ENCODE assay signal across 8 mouse cellular contexts in genomic region chr19:5097521-5098362, GRCm38 (mm10). TPM values are rescaled to one million over a fixed set of nuclear protein-coding genes. Genes with fewer than 3 reads are reported as not detected.
DNase-seq lines count a peak whose midpoint lies in the region; ATAC-seq and TF ChIP-seq lines count a peak whose summit lies in the region.

No protein-coding gene starts in this region.

- H3K36me3 ChIP-seq in heart, embryonic 13.5 days: peaks cover 48% of the 10 kb centered on the region
- peaks cover 56% of the 10 kb centered on the region for H3K36me3 ChIP-seq in G1E (replicated peaks)
- peaks cover 45% of the 10 kb centered on the region for H3K36me3 ChIP-seq in hindbrain, embryonic 10.5 days
- peaks cover 45% of the 10 kb centered on the region for H3K36me3 ChIP-seq in midbrain, embryonic 12.5 days

- H3K27me3 ChIP-seq in heart, embryonic 13.5 days (replicated peaks): peaks cover 15% of the 10 kb centered on the region; the same call in 1 of the 2 replicates
- peaks cover 17% of the 10 kb centered on the region for H3K27me3 ChIP-seq in G1E (ENCODE audit: insufficient read depth, low read length)
- peaks cover 12% of the 10 kb centered on the region; the same call in 1 of the 2 replicates for H3K27me3 ChIP-seq in hindbrain, embryonic 10.5 days (ENCODE audit: insufficient read depth, poor library complexity, severe bottlenecking)
- no peaks in the 10 kb centered on the region for H3K27me3 ChIP-seq in midbrain, embryonic 12.5 days

- H3K4me3 ChIP-seq in heart, embryonic 13.5 days: peak overlapping the region; percentile 58
- peak overlapping the region; percentile 68; the same call in 1 of the 2 replicates for H3K4me3 ChIP-seq in G1E (ENCODE audit: low read depth, low read length)
- peak overlapping the region; percentile 71 for H3K4me3 ChIP-seq in hindbrain, embryonic 10.5 days
- peak overlapping the region; percentile 78 for H3K4me3 ChIP-seq in midbrain, embryonic 12.5 days

- no peak for ATAC-seq in heart, embryonic 13.5 days (ENCODE audit: extremely low read depth, insufficient number of reproducible peaks, low FRiP score, low TSS enrichment)
- no peak for ATAC-seq in G1E (ENCODE audit: extremely low read depth, insufficient number of reproducible peaks, low FRiP score, poor library complexity, severe bottlenecking)
- ATAC-seq in midbrain, embryonic 12.5 days (ENCODE audit: low FRiP score, low read depth): peak; percentile 8
- no peak for ATAC-seq in monocyte, adult 5-6 weeks (replicated peaks; ENCODE audit: insufficient number of reproducible peaks, low FRiP score, low TSS enrichment, poor library complexity, severe bottlenecking)

- no peak overlapping the region for H3K27ac ChIP-seq in heart, embryonic 13.5 days (replicated peaks)
- H3K27ac ChIP-seq in hindbrain, embryonic 10.5 days: peak overlapping the region; percentile 94
- peak overlapping the region; percentile 93 for H3K27ac ChIP-seq in midbrain, embryonic 12.5 days (replicated peaks)

- WGBS in heart, embryonic 13.5 days: 5% methylated on average over 30 of the region's 31 CpGs
- WGBS in hindbrain, embryonic 10.5 days: 2% methylated on average over 31 of the region's 31 CpGs
- WGBS in midbrain, embryonic 12.5 days: 3% methylated on average over 28 of the region's 31 CpGs

- no peak for TF ChIP-seq CTCF in G1E (IDR thresholded peaks at IDR 0.05; ENCODE audit: low read depth, low read length)

- H3K4me1 ChIP-seq in heart, embryonic 13.5 days: peaks cover 68% of the 10 kb centered on the region
- H3K4me1 ChIP-seq in G1E (ENCODE audit: insufficient read depth, low read depth, low read length): peaks cover 47% of the 10 kb centered on the region
- H3K4me1 ChIP-seq in hindbrain, embryonic 10.5 days (replicated peaks): peaks cover 70% of the 10 kb centered on the region
- H3K4me1 ChIP-seq in midbrain, embryonic 12.5 days: peaks cover 66% of the 10 kb centered on the region

- peak overlapping the region; percentile 93 for H3K4me2 ChIP-seq in heart, embryonic 13.5 days
- H3K4me2 ChIP-seq in midbrain, embryonic 12.5 days (replicated peaks): peak overlapping the region; percentile 93

- no peak for DNase-seq in heart, adult 9 months (ENCODE audit: low spot score in 2 of 2)
- no peak for DNase-seq in G1E (ENCODE audit: low spot score)
- DNase-seq in hindbrain, embryonic 10.5 days (ENCODE audit: low spot score): peak; percentile 44
- no peak for DNase-seq in urinary bladder, adult 2 months (ENCODE audit: low spot score)
- no peak for DNase-seq in layer of hippocampus, adult 11-12 months (ENCODE audit: low spot score)

- peak overlapping the region; percentile 89 for H3K9ac ChIP-seq in heart, embryonic 13.5 days
- peak overlapping the region; percentile 98 for H3K9ac ChIP-seq in midbrain, embryonic 12.5 days (replicated peaks)

- H3K9me3 ChIP-seq in heart, embryonic 13.5 days: no peaks in the 10 kb centered on the region
- no peaks in the 10 kb centered on the region for H3K9me3 ChIP-seq in G1E (replicated peaks)
- no peaks in the 10 kb centered on the region for H3K9me3 ChIP-seq in hindbrain, embryonic 10.5 days
- H3K9me3 ChIP-seq in midbrain, embryonic 12.5 days: no peaks in the 10 kb centered on the region

RNA-seq across cellular contexts. Expression of gene Cnih2, which starts 0.6 kb away (rescaled TPM):
- 4.6 and 5.8 TPM in 2 replicates for polyA plus RNA-seq in heart, embryonic 13.5 days (2015; fragmentation: Nextera tagmentation; extraction: Ambion mirVana)
- total RNA-seq in G1E (2014; fragmentation: Nextera tagmentation) (0.53 and 2.1 TPM in 2 replicates), G1E (2017) (not detected in 2 replicates)
- polyA plus RNA-seq in G1E (2012): 1.6 and 1.9 TPM in 2 replicates
- polyA plus RNA-seq in hindbrain, embryonic 10.5 days (2016; fragmentation: Nextera tagmentation; extraction: Ambion mirVana): 42.1 and 115 TPM in 2 replicates
- polyA plus RNA-seq in midbrain, embryonic 12.5 days (2016; fragmentation: Nextera tagmentation; extraction: Ambion mirVana): 196 and 239 TPM in 2 replicates
- 1.5 TPM in 2 replicates for polyA plus RNA-seq in urinary bladder, adult 2 months (2012; rRNA removed)
- total RNA-seq in monocyte, adult 5-6 weeks (2017): 0.32 TPM in 1 of 3 replicates, not detected in the others

RNA-seq across cellular contexts. Expression of gene Rab1b, which starts 9.1 kb away (rescaled TPM):
- polyA plus RNA-seq in heart, embryonic 13.5 days (2015; fragmentation: Nextera tagmentation; extraction: Ambion mirVana): 220 TPM in 2 replicates
- total RNA-seq in G1E (2014; fragmentation: Nextera tagmentation): 35.9 and 47.6 TPM in 2 replicates
- 90.4 and 109 TPM in 2 replicates for total RNA-seq in G1E (2017)
- 195 and 231 TPM in 2 replicates for polyA plus RNA-seq in G1E (2012)
- 270 and 303 TPM in 2 replicates for polyA plus RNA-seq in hindbrain, embryonic 10.5 days (2016; fragmentation: Nextera tagmentation; extraction: Ambion mirVana)
- polyA plus RNA-seq in midbrain, embryonic 12.5 days (2016; fragmentation: Nextera tagmentation; extraction: Ambion mirVana): 232 and 247 TPM in 2 replicates
- 148 and 154 TPM in 2 replicates for polyA plus RNA-seq in urinary bladder, adult 2 months (2012; rRNA removed)
- total RNA-seq in monocyte, adult 5-6 weeks (2017): 87.3 to 123 TPM (median 101 TPM) in 3 replicates

RNA-seq across cellular contexts. Expression of gene Yif1a, which starts 9.4 kb away (rescaled TPM):
- polyA plus RNA-seq in heart, embryonic 13.5 days (2015; fragmentation: Nextera tagmentation; extraction: Ambion mirVana): 84.3 and 94.6 TPM in 2 replicates
- total RNA-seq in G1E (2014; fragmentation: Nextera tagmentation) (44.2 and 55.9 TPM in 2 replicates), G1E (2017) (12.8 and 19.7 TPM in 2 replicates)
- 11.3 and 11.5 TPM in 2 replicates for polyA plus RNA-seq in G1E (2012)
- polyA plus RNA-seq in hindbrain, embryonic 10.5 days (2016; fragmentation: Nextera tagmentation; extraction: Ambion mirVana): 87.1 and 92.0 TPM in 2 replicates
- polyA plus RNA-seq in midbrain, embryonic 12.5 days (2016; fragmentation: Nextera tagmentation; extraction: Ambion mirVana): 60.9 and 61.6 TPM in 2 replicates
- polyA plus RNA-seq in urinary bladder, adult 2 months (2012; rRNA removed): 122 and 131 TPM in 2 replicates
- 10.4 to 13.3 TPM (median 10.5 TPM) in 3 replicates for total RNA-seq in monocyte, adult 5-6 weeks (2017)

RNA-seq across cellular contexts. Expression of gene Tmem151a, which starts 12.4 kb away (rescaled TPM):
- polyA plus RNA-seq in heart, embryonic 13.5 days (2015; fragmentation: Nextera tagmentation; extraction: Ambion mirVana): 3.5 and 4.8 TPM in 2 replicates
- not detected in 2 replicates for total RNA-seq in G1E (2014; fragmentation: Nextera tagmentation)
- total RNA-seq in G1E (2017): 0.06 and 0.16 TPM in 2 replicates
- not detected in 2 replicates for polyA plus RNA-seq in G1E (2012)
- polyA plus RNA-seq in hindbrain, embryonic 10.5 days (2016; fragmentation: Nextera tagmentation; extraction: Ambion mirVana): 1.5 and 1.8 TPM in 2 replicates
- polyA plus RNA-seq in midbrain, embryonic 12.5 days (2016; fragmentation: Nextera tagmentation; extraction: Ambion mirVana): 0.94 and 2.0 TPM in 2 replicates
- polyA plus RNA-seq in urinary bladder, adult 2 months (2012; rRNA removed): 2.8 and 3.9 TPM in 2 replicates
- total RNA-seq in monocyte, adult 5-6 weeks (2017): 0.67 to 7.8 TPM (median 3.3 TPM) in 3 replicates

RNA-seq across cellular contexts. Expression of gene Klc2, which starts 20.6 kb away (rescaled TPM):
- polyA plus RNA-seq in heart, embryonic 13.5 days (2015; fragmentation: Nextera tagmentation; extraction: Ambion mirVana): 18.4 and 22.3 TPM in 2 replicates
- total RNA-seq in G1E (2014; fragmentation: Nextera tagmentation) (6.8 and 10.7 TPM in 2 replicates), G1E (2017) (2.6 and 3.4 TPM in 2 replicates)
- polyA plus RNA-seq in G1E (2012): 8.2 and 10.1 TPM in 2 replicates
- polyA plus RNA-seq in hindbrain, embryonic 10.5 days (2016; fragmentation: Nextera tagmentation; extraction: Ambion mirVana): 35.5 and 45.8 TPM in 2 replicates
- 53.3 and 54.7 TPM in 2 replicates for polyA plus RNA-seq in midbrain, embryonic 12.5 days (2016; fragmentation: Nextera tagmentation; extraction: Ambion mirVana)
- polyA plus RNA-seq in urinary bladder, adult 2 months (2012; rRNA removed): 28.0 and 30.5 TPM in 2 replicates
- total RNA-seq in monocyte, adult 5-6 weeks (2017): 9.2 to 25.6 TPM (median 17.2 TPM) in 3 replicates
